8 mouse cellular contexts compared by ENCODE assay signal in the genomic region with DNA sequence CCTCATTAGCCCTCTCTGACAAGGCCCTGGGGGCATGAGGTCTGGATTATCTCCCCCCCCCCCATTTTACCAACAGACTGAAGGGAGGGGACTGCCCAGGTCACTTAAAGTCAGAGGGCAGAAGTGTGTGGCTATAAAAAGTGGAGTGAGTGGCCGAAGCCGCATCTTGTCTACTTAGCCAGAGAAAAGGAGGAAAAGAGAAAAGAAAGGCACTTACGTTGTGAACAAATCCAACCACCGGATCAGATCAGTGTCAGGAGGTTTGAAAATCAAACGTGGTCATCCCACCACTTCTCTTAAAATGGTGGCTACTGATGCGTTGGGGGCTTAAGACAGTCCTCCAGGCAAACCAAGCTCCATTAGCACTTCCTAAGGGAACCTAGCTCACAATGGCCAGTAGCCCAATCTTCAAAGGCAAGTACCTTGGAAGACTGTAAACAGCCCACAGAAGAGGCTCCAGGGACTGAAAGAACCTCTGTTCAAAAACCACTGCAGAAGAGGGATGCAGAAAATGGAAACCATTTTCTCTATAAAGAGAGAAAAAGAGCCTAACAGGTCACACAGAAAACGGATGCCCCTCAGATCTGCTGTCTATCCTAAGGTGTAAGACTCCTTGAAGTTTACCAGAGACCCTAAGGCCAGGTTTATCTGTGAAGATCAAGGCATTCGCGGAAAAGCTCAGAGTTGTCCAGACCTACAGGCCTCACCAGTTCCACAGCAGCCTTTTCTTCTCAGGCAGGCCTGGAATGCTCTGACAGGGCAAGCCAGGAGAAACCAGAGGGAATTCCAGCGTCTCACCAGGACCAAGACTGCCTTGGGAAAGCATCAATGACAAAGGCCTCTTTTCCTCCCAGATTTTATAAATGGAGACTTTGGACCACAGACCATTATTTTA. TPM values are rescaled to one million over a fixed set of nuclear protein-coding genes. Genes with fewer than 3 reads are reported as not detected.
DNase-seq lines count a peak whose midpoint lies in the region; ATAC-seq and TF ChIP-seq lines count a peak whose summit lies in the region.

No protein-coding gene starts in this region.

- peak overlapping the region; percentile 90 for H3K4me2 ChIP-seq in heart, embryonic 11.5 days
- peak overlapping the region; percentile 96 for H3K4me2 ChIP-seq in CH12.LX (ENCODE audit: insufficient read depth, low read depth, poor library complexity, severe bottlenecking)
- H3K4me2 ChIP-seq in forebrain, embryonic 11.5 days (ENCODE audit: low read depth, low read length, severe bottlenecking): peak overlapping the region; percentile 79
- peak overlapping the region; percentile 99 for H3K4me2 ChIP-seq in liver, embryonic 13.5 days

- in situ Hi-C loops in CH12.LX (cut with MboI; ENCODE audit: low pct_ligation_motif_present, low pct_unique_long_range_greater_than_20kb, low sequenced_read_pairs): loop anchor here (5.0 to 10.0 kb wide), 3 partner anchors 37 to 80 kb away; a partner anchor contains a TSS

- no peaks in the 10 kb centered on the region for H3K27me3 ChIP-seq in heart, embryonic 11.5 days (ENCODE audit: control insufficient read depth, insufficient read depth, low read length)
- no peaks in the 10 kb centered on the region for H3K27me3 ChIP-seq in CH12.LX (replicated peaks)
- H3K27me3 ChIP-seq in forebrain, embryonic 11.5 days (ENCODE audit: control insufficient read depth, insufficient read depth, low read length): no peaks in the 10 kb centered on the region
- H3K27me3 ChIP-seq in liver, embryonic 13.5 days: no peaks in the 10 kb centered on the region

- no peaks in the 10 kb centered on the region for H3K36me3 ChIP-seq in heart, embryonic 11.5 days (ENCODE audit: control insufficient read depth, insufficient read depth, low read length)
- peaks cover 0 to 2% of the 10 kb centered on the region in 2 experiments for H3K36me3 ChIP-seq in CH12.LX (replicated peaks in 1 of 2; ENCODE audit: control insufficient read depth in 1 of 2, insufficient read depth in 1 of 2, low read length in 1 of 2)
- H3K36me3 ChIP-seq in forebrain, embryonic 11.5 days (ENCODE audit: control insufficient read depth, insufficient read depth, low read length): no peaks in the 10 kb centered on the region
- no peaks in the 10 kb centered on the region for H3K36me3 ChIP-seq in liver, embryonic 13.5 days

- no peaks in the 10 kb centered on the region for H3K9me3 ChIP-seq in heart, embryonic 11.5 days (replicated peaks; ENCODE audit: control insufficient read depth, low read length)
- H3K9me3 ChIP-seq in CH12.LX (replicated peaks; ENCODE audit: low read length): no peaks in the 10 kb centered on the region
- no peaks in the 10 kb centered on the region for H3K9me3 ChIP-seq in forebrain, embryonic 11.5 days (ENCODE audit: control insufficient read depth, low read length)
- H3K9me3 ChIP-seq in liver, embryonic 13.5 days (replicated peaks): no peaks in the 10 kb centered on the region

- DNase-seq in heart, adult 9 months (ENCODE audit: low spot score in 2 of 2): no peak
- DNase-seq in CH12.LX (ENCODE audit: extremely low read depth): peak; percentile 31
- no peak for DNase-seq in forebrain, embryonic 11.5 days (ENCODE audit: low spot score)
- DNase-seq in liver, embryonic 13.5 days: no peak
- DNase-seq in spleen, postnatal 14 days (ENCODE audit: low spot score in 2 of 2): no peak
- DNase-seq in left cerebral cortex, adult 8-10 months (ENCODE audit: low spot score in 2 of 2): no peak

- peak overlapping the region; percentile 100 for H3K27ac ChIP-seq in heart, embryonic 11.5 days (ENCODE audit: low read depth, low read length)
- peak overlapping the region; percentile 72 for H3K27ac ChIP-seq in CH12.LX (ENCODE audit: insufficient read depth, low read depth)
- peak overlapping the region; percentile 99 for H3K27ac ChIP-seq in forebrain, embryonic 11.5 days (ENCODE audit: low read depth, low read length)
- H3K27ac ChIP-seq in liver, embryonic 13.5 days: peak overlapping the region; percentile 100

- TF ChIP-seq RAD21 in CH12.LX (IDR thresholded peaks at IDR 0.05; ENCODE audit: low read depth, low read length): no peak

- H3K79me2 ChIP-seq in CH12.LX (replicated peaks; ENCODE audit: control insufficient read depth, extremely low read depth, insufficient read depth, poor library complexity, severe bottlenecking): peaks cover 50% of the 10 kb centered on the region

- H3K4me3 ChIP-seq in heart, embryonic 11.5 days (ENCODE audit: low read depth, low read length): peak overlapping the region; percentile 99
- peak overlapping the region; percentile 53 to 98 (median 82) for H3K4me3 ChIP-seq in CH12.LX (replicated peaks in 1 of 3; ENCODE audit: low read depth in 2 of 3, low read length in 2 of 3, poor library complexity in 1 of 3)
- peak overlapping the region; percentile 100 for H3K4me3 ChIP-seq in forebrain, embryonic 11.5 days (ENCODE audit: low read depth, low read length)
- peak overlapping the region; percentile 100 for H3K4me3 ChIP-seq in liver, embryonic 13.5 days (replicated peaks)

- TF ChIP-seq CTCF in CH12.LX (conservative IDR thresholded peaks at IDR 0.05 in 1 of 2, IDR thresholded peaks at IDR 0.05 in 1 of 2; ENCODE audit: low read depth in 2 of 2, low read length in 2 of 2): no peak

- H3K9ac ChIP-seq in heart, embryonic 11.5 days (ENCODE audit: low read depth, low read length): peak overlapping the region; percentile 96
- H3K9ac ChIP-seq in CH12.LX (ENCODE audit: insufficient read depth, low read depth): peak overlapping the region; percentile 83
- peak overlapping the region; percentile 100 for H3K9ac ChIP-seq in forebrain, embryonic 11.5 days (ENCODE audit: low read length)
- H3K9ac ChIP-seq in liver, embryonic 13.5 days: peak overlapping the region; percentile 100

- no peak for TF ChIP-seq POLR2A in CH12.LX (IDR thresholded peaks at IDR 0.05; ENCODE audit: low read depth, low read length)

- dilution Hi-C loops in CH12.LX (cut with MboI; ENCODE audit: extremely low pct_ligation_motif_present, extremely low pct_unique_long_range_greater_than_20kb, low sequenced_read_pairs): no loop called here

- TF ChIP-seq EP300 in CH12.LX (IDR thresholded peaks at IDR 0.05; ENCODE audit: low read length): no peak

- WGBS in heart, embryonic 11.5 days (ENCODE audit: insufficient replicate concordance): 8% methylated on average over 10 of the region's 10 CpGs
- 3% methylated on average over 10 of the region's 10 CpGs for WGBS in forebrain, embryonic 11.5 days
- 14% methylated on average over 10 of the region's 10 CpGs for WGBS in liver, embryonic 13.5 days (ENCODE audit: insufficient replicate concordance)

- ATAC-seq in heart, embryonic 11.5 days (replicated peaks; ENCODE audit: insufficient number of reproducible peaks, low FRiP score, low TSS enrichment): no peak
- no peak for ATAC-seq in forebrain, embryonic 11.5 days (replicated peaks; ENCODE audit: low FRiP score)
- ATAC-seq in liver, embryonic 13.5 days (ENCODE audit: low read depth): no peak
- no peak for ATAC-seq in monocyte, adult 5-6 weeks (replicated peaks; ENCODE audit: insufficient number of reproducible peaks, low FRiP score, low TSS enrichment, poor library complexity, severe bottlenecking)

- peaks cover 23% of the 10 kb centered on the region for H3K4me1 ChIP-seq in heart, embryonic 11.5 days (ENCODE audit: control insufficient read depth, insufficient read depth, low read length)
- peaks cover 6 to 18% of the 10 kb centered on the region in 2 experiments; a peak in 3 of 4 replicates for H3K4me1 ChIP-seq in CH12.LX (ENCODE audit: control insufficient read depth in 1 of 2, insufficient read depth in 2 of 2)
- peaks cover 22% of the 10 kb centered on the region for H3K4me1 ChIP-seq in forebrain, embryonic 11.5 days (replicated peaks; ENCODE audit: control insufficient read depth, insufficient read depth, low read length)
- H3K4me1 ChIP-seq in liver, embryonic 13.5 days (replicated peaks): peaks cover 51% of the 10 kb centered on the region

TF ChIP-seq in CH12.LX, 34 proteins besides CTCF, POLR2A, EP300 and RAD21:
- TF ChIP-seq ETS1 (conservative IDR thresholded peaks at IDR 0.05; ENCODE audit: low read depth, low read length) (no peak), TBP (conservative IDR thresholded peaks at IDR 0.05; ENCODE audit: low read depth, low read length) (0 out of 2 replicates have a peak, but pooled peaks have one; percentile 5), ELF1 (IDR thresholded peaks at IDR 0.05; ENCODE audit: low read depth, low read length) (no peak), NRF1 (IDR thresholded peaks at IDR 0.05; ENCODE audit: low read depth, low read length) (no peak), ZKSCAN1 (IDR thresholded peaks at IDR 0.05; ENCODE audit: borderline replicate concordance, low read depth, low read length) (no peak), MAX (IDR thresholded peaks at IDR 0.05; ENCODE audit: low read length) (no peak), CHD2 (IDR thresholded peaks at IDR 0.05; ENCODE audit: low read length) (no peak), SIN3A (IDR thresholded peaks at IDR 0.05; ENCODE audit: low read length) (no peak), RCOR1 (conservative IDR thresholded peaks at IDR 0.05; ENCODE audit: low read depth, low read length) (no peak), BHLHE40 (IDR thresholded peaks at IDR 0.05; ENCODE audit: low read depth, low read length) (no peak), ZC3H11A (IDR thresholded peaks at IDR 0.05; ENCODE audit: low read depth, low read length) (no peak), IRF4 (IDR thresholded peaks at IDR 0.05; ENCODE audit: low read depth, low read length) (no peak), MXI1 (IDR thresholded peaks at IDR 0.05; ENCODE audit: low read depth, low read length) (peak; percentile 39; the same call in 1 of the 2 replicates), MAFK (IDR thresholded peaks at IDR 0.05; ENCODE audit: insufficient replicate concordance, low read length) (no peak), GABPA (IDR thresholded peaks at IDR 0.05; ENCODE audit: insufficient replicate concordance, low read depth, low read length) (no peak), HCFC1 (IDR thresholded peaks at IDR 0.05; ENCODE audit: low read depth, low read length) (no peak; the same call in 1 of the 2 replicates), TCF12 (IDR thresholded peaks at IDR 0.05; ENCODE audit: low read depth, low read length) (0 out of 2 replicates have a peak, but pooled peaks have one; percentile 8), MEF2A (IDR thresholded peaks at IDR 0.05; ENCODE audit: borderline replicate concordance, low read depth, low read length) (no peak)

RNA-seq across cellular contexts. Expression of a gene that starts 1.5 kb away (rescaled TPM):
- polyA plus RNA-seq in heart, embryonic 11.5 days (2014; fragmentation: Nextera tagmentation; extraction: Ambion mirVana): 26.7 and 34.2 TPM in 2 replicates
- total RNA-seq in CH12.LX (2012; rRNA removed) (17.9 and 19.1 TPM in 2 replicates), CH12.LX (2014; rRNA removed) (4.7 and 6.4 TPM in 2 replicates)
- polyA plus RNA-seq in CH12.LX (2012; ENCODE audit: insufficient read length, low read depth): 36.3 and 47.1 TPM in 2 replicates
- polyA plus RNA-seq in forebrain, embryonic 11.5 days (2014; fragmentation: Nextera tagmentation; extraction: Ambion mirVana): 54.2 and 56.6 TPM in 2 replicates
- 8.0 and 9.0 TPM in 2 replicates for polyA plus RNA-seq in liver, embryonic 13.5 days (2015; fragmentation: Nextera tagmentation; extraction: Ambion mirVana)
- 30.6 to 80.8 TPM (median 34.0 TPM) in 3 replicates for total RNA-seq in monocyte, adult 5-6 weeks (2017)
- total RNA-seq in left cerebral cortex, adult 8-10 months (2022): 10 to 100 TPM; 86.3 to 93.9 (median 90.7) TPM
